Mouse (Mus musculus): ENCODE results near the gene Bicd1.

Gene Bicd1

DNA sequence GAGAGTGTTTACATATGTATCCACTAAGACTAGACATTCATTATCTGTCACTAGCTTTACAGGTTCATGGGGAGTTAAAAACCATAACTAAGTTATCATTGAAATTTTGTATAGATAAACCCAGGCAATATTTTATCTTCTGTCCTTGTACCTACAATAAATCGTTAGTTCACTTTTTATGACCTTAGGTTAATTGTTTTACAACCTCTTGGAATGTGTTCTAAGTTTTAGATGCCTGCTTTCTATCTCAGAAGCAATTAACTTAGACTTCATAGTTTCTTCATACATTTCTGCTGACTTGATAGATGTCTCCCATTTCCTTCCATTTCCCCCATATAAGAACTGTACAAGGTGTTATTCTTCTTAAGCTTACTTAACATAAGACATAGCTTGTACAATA is 158.5 kb downstream of the Bicd1 start:
- DNase-seq (ENCODE audit: low read depth, low spot score), result no peak

DNA sequence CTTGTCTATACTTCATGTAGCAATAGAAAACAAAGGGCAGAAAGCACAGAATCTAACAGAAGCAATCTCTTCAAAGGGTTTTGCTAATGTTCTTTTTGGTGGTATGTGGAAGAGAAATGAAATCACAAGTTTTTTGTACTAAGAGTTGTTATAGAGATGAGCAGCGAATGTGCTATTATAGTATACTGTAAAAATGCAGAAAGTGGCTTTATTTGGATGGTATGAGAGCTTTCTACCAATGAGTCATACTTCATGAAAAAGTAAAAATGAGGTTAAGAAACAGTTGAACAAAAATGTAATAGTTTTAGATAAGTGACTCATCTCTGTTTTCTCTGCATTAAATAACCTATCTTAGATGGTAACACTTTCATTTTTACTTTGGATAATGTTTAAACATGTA is 165.6 kb downstream of the Bicd1 start:
- no peak for DNase-seq (ENCODE audit: low read depth, low spot score)

DNA sequence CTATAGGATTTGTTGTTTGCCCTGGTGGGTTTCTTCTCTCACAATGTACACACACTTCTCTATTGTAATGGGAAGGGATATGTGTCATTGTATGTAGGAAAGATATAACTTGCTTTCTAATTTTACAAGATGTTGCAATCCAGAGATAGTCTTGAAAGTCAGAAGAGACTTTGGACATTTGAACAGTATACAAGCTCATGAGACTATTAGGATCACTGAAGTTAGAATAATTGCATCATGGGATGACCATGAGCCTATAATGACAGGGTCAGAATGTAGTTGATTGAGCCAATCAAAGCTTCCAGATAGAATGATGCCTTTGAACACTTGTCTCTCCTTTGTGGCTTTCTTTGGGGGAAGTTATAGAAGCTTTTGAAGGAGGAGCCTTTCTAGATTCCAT is 171.4 kb downstream of the Bicd1 start:
- no peak for DNase-seq (ENCODE audit: low read depth, low spot score)

DNA sequence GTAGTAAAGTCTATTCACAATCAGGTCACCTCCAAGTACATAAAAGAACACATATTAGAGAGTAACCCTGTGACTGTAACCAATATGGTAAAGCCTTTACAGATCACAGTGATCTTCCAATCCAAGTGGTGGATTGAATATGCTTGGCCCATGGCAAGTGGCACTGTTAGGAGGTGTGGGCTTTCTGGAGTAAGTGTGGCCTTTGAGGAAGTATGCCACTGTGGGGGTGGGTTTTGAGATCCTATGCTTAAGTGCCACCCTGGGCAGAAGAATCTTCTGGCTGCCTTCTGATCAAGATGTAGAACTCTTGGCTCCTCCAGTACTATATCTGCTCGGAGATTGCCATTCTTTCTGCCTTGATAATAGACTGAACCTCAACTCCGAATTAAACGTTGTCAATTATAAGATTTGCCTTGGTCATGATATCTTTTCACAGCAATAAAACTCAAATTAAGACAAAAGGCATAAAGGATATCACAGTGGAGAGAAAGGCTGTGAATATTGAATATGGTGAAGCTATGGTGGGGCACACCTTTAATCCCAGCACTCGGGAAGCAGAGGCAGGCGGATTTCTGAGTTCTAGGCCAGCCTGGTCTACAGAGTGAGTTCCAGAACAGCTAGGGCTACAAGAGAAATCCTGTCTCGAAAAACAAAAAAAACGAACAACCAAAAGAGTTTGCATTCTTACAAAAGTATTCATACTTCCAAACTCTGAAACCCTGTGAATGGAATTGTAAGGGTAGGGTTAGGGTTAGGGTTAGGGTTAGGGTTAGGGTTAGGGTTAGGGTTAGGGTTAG is 177.2 kb downstream of the Bicd1 start:
- DNase-seq (ENCODE audit: low read depth, low spot score), result no peak

Measured in WW6 (cell line).